Mouse (Mus musculus) heart, postnatal 0 days (tissue): ENCODE measurements around the gene Tfeb.

Experiments
- CTCF ChIP-seq: IDR thresholded peaks from 2 replicates; pipeline ENCODE4 v1.5.1; 2016; ENCODE audit warnings: antibody characterized with exemption, control low read depth, low read depth
- EP300 ChIP-seq: IDR thresholded peaks from 2 replicates; pipeline ENCODE4 v1.6.1; 2016; ENCODE audit warnings: antibody characterized with exemption, low read depth

GRCm38 (mm10) chr17:47740186-47740585 is 3.4 kb downstream of the Tfeb start:
- TF ChIP-seq CTCF, result peak; percentile 9; the same call in 1 of the 2 replicates
- TF ChIP-seq EP300, result no peak
